Mouse (Mus musculus) c-Kit-positive CD71-positive TER-119-positive erythroid progenitor cells, embryonic 14.5 days (primary cell): ENCODE data around the gene Myg1.
A peak's percentile ranks its signal among the peaks of the same experiment; 100 is the strongest.

ENCODE experiments used
- DNase-seq: peaks from one replicate; pipeline ENCODE4 v3.0.0-alpha.2; 2013; ENCODE audit warnings: low spot score

Myg1 gene

GRCm38 (mm10) chr15:102346444-102346843 is 14.9 kb downstream of the Myg1 start:
- no peak for DNase-seq

- DNase-seq = peak; percentile 96
These were observed 18.8 kb downstream of the Myg1 start, which contains the start of gene Aaas for GRCm38 (mm10) chr15:102350138-102350941. TSS of gene Aaas (minus strand) at chr15:102350771.

DNA sequence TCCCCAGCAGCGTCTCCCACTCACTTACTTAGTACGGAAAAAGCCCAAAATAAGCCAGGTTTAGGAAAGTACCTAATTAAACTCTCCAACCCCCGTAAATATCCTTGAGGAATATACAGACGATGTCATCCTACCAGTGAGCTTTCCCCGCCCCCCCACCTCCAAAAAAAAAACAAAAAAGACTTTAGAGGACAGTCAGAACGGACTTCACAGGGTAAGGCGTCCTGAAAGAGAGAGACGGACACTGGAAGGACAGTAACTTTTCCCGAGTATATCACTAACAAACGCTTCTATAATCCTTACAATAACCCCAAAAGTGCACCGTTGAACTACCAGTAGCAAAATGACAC is 19.4 kb downstream of the Myg1 start:
- DNase-seq = no peak

- DNase-seq = no peak
These were observed 20.7 kb downstream of the Myg1 start for GRCm38 (mm10) chr15:102352177-102352576.

- no peak for DNase-seq
These were observed 22.5 kb downstream of the Myg1 start for GRCm38 (mm10) chr15:102353986-102354385.

- DNase-seq = no peak
These were observed 23.8 kb downstream of the Myg1 start for GRCm38 (mm10) chr15:102355134-102355870.

DNA sequence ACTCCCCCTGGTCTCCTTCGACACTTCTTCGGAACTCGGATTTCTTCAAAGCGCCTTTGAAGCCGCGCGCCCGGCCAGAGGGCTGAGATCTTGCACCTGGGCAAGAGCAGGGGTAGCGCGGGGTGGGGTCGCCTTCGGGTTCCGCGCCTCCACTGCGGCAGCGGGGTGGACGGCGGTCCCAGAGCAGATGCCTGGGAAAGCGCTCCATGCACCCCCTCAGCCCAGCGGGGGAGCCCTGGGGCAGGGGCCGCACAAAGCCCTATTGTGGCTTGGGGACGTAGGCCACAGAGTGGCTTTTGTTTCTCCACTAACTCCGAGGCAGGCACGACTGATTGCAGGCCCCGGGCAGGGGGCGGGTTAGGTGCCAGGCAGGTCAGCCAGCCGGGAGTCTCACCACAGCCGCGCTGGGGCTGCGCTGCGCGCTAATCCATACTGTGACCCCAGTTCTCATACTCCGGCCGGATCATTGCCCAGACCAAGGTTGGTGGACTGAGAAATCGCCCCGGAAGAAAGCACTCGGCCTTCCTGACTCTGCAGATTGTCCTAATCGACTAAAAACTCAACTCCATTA is 24.4 kb downstream of the Myg1 start:
- no peak for DNase-seq

- no peak for DNase-seq
These were observed 25.2 kb downstream of the Myg1 start for GRCm38 (mm10) chr15:102356501-102357325.

DNA sequence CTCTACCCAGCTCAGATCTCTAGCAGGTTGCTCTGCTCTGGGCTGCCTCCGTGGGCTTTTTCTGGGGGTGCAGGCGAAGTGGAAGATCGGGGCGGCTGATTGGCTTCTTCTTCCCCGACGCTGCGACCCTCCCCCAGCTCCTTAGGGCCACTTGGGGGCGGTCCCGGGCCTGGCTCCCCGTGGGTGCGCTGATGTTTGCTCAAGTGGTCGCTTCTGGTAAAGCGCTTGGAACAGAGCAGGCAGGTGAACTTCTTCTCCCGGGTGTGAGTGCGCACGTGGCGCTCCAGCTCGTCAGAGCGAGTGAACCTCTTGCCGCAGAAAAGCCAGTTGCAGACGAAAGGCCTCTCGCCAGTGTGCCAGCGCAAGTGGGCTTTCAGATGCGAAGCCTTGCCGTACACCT is 26.6 kb downstream of the Myg1 start:
- no peak for DNase-seq

- DNase-seq = no peak
These were observed 27.3 kb downstream of the Myg1 start for GRCm38 (mm10) chr15:102358834-102359233.

- no peak for DNase-seq
These were observed 31.1 kb downstream of the Myg1 start for GRCm38 (mm10) chr15:102362648-102363047.

DNA sequence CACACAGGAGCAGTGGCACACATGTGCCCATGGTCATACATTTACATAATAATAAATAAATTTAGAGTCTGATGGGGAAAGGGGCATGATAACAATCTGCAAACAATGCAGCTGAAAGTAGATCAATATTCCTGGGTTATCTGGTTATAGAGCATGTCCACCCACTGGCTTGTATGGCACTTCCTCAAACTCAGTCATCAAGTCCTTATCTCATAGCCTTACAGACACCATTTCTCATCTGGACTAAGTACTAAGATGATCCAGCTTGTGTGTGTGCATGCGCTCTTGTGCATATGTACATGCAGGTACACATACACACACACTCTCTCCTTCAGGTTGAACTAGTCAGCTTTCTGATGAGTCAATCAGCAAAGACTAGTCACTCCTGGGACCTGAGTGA is 33.2 kb downstream of the Myg1 start:
- no peak for DNase-seq

- DNase-seq = no peak
These were observed 34.7 kb downstream of the Myg1 start for GRCm38 (mm10) chr15:102366238-102366637.

DNA sequence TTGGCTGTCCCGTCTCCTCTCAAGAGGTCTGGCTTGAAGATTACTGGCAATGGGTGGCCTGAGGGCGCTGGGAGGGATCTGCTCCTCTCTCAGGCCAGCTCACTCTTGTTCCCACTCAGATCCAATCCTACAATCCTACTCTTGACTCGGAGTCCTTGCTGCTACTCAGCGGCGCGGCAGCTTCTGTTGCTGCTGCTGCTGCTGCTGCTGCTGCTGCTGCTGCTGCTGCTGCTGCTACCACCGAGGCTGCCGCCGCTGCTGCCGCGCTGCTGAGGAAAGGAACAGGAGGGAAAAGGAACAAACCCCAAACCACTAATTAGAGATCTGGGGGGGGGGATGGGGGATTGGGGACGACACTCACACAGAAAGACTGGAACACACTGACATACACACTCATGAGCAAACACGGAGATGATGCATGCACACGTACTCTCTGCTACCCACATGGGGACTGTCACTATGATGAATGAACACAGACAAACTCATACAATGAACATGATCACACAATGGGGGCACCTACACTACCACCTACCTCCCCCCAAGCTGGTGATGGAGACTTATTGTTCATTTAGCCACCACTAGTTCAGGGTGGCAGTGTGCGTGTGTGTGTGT is 35.3 kb downstream of the Myg1 start, which contains the start of gene Sp7:
TSS of gene Sp7 (minus strand) at position 450 of the 612 bp plus-strand sequence.
- no peak for DNase-seq

DNA sequence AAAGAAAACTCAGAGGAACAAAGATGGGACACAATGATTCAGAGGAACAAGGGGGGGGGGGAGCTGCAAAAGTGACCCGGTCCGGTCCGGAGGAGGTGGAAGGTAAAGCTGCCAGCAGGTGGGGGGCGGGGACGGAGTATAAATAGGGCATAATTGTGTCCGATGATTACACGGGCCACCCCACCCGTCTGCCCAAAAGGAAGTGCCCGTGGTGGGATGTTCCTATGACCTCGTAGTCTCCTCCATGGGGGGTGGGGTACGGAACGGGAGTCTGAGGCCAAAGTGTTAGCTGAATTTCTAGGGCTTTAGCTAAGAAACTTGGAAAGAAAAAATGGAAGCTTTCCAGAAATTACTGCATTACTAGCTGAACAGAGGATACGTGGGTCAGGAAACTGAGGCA is 38.5 kb downstream of the Myg1 start:
- DNase-seq = no peak

GRCm38 (mm10) chr15:102370727-102371126 is 39.2 kb downstream of the Myg1 start:
- no peak for DNase-seq

DNA sequence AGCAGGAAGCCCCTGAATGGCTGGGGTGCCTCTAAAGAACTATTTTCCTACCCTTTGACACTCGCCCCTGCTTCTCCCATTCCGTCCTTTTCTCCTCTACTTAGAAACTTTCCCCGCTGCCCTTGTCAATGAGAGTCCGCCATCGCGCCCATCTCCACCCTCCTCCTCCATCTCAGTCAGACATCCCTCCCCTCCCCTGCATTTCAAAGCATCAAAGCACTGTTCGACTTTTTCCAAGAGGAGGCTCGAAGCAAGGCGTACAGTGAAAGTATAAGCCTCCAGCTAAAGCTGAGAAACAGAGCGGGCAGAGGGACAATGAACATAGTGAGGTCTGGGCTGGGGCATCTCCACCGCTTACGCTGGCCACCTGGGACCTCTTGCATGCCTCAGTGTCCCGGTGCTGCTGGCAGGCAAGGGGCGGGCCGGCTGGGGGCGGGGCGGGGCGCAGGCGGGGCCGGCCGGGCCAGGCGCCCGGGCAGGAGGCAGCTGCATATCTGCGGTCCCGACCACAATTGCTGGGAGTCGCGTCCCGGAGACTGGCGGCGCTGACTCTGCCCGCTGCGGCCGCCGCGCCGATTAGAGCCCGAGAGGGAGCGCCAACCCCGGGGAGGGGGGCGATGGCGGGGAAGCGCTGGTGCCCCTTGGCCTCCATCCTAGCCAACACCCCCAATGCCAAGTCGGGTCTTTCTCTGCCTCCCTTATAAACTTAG is 45.1 kb downstream of the Myg1 start:
- DNase-seq = no peak

GRCm38 (mm10) chr15:102377163-102377543 is 45.6 kb downstream of the Myg1 start:
- peak; percentile 86 for DNase-seq

DNA sequence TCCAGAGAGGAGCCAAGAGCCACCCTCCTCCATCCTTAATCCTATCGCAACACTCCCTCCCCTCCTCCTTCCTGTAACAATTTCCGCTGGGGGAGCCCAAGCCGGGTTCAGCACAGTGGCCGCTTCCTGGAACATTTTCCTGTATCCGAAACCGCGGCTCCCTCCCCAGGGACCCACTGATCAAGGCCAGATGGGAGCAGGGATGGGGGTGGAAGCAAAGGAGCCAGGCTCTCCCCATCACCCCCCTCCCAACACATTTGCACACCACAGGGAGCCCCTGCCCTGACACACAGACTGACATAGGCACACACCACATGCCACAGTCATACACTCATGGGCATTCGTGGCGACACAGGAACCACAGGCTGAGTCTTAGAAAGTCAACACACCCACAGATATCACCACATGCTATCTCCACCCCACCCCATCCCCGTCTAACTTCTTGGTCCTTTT is 46.3 kb downstream of the Myg1 start:
- DNase-seq = no peak

- peak; percentile 74 for DNase-seq
These were observed 50.1 kb downstream of the Myg1 start for GRCm38 (mm10) chr15:102381575-102381974.

DNA sequence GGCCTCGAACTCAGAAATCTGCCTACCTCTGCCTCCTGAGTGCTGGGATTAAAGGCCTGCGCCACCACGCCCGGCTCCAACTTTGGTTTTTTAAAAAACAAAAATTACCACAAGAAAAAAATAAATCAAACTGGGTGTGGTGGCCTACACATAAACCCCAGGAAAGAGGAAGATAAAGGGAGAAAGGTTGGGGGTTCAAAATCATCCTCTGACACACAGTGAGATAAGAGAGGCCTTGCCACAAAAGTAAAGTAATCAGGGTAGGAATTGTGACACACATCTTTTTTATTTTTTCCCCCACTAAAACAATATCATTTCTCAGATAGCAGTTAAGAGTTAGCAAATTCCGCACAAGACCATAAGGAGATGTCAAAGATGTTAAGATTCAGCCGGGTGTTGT is 52.2 kb downstream of the Myg1 start:
- DNase-seq = no peak
